Comparison of ENCODE assay signal across 22 mouse cellular contexts in genomic region chr14:56296786-56297185, GRCm38 (mm10). TPM values are rescaled to one million over a fixed set of nuclear protein-coding genes. Genes with fewer than 3 reads are reported as not detected.
DNase-seq lines count a peak whose midpoint lies in the region; ATAC-seq and TF ChIP-seq lines count a peak whose summit lies in the region.
"Had no signal": no experiment of that assay in that cellular context is flagged by ENCODE, and none has a peak within 500 bp of the region (broad histone marks: within the 10 kb centered on the region; RNA-seq: fewer than 3 reads in every experiment).

No protein-coding gene starts in this region.

- H3K79me2 ChIP-seq in heart, adult 2 months (replicated peaks; ENCODE audit: control insufficient read depth, insufficient read depth, low read length), result no peaks in the 10 kb centered on the region

- H3K27ac ChIP-seq in thymus, adult 2 months (ENCODE audit: control insufficient read depth, insufficient read depth, low read length), result peak overlapping the region; percentile 92
- H3K27ac ChIP-seq in heart, adult 2 months, result no peak overlapping the region
- H3K27ac ChIP-seq in hindbrain, embryonic 10.5 days, result no peak overlapping the region
- H3K27ac ChIP-seq in midbrain, embryonic 13.5 days, result no peak overlapping the region
- H3K27ac ChIP-seq: embryonic facial prominence, embryonic 13.5 days; hindbrain, embryonic 12.5 days; liver, embryonic 15.5 days had no signal

- TF ChIP-seq POLR2A in thymus, adult 2 months (IDR thresholded peaks at IDR 0.05; ENCODE audit: control insufficient read depth, extremely low read depth, insufficient read depth, low read length, poor library complexity), result no peak
- no peak for TF ChIP-seq POLR2A in heart, adult 2 months (IDR thresholded peaks at IDR 0.05; ENCODE audit: insufficient read depth, low read depth, low read length)

- no peaks in the 10 kb centered on the region for H3K9me3 ChIP-seq in hindbrain, embryonic 10.5 days
- no peaks in the 10 kb centered on the region for H3K9me3 ChIP-seq in midbrain, embryonic 13.5 days
- H3K9me3 ChIP-seq: embryonic facial prominence, embryonic 13.5 days; hindbrain, embryonic 12.5 days; liver, embryonic 15.5 days had no signal

- intact Hi-C loops in heart, adult 2 months (cut with DNase I), result no loop called here

- H3K4me2 ChIP-seq in midbrain, embryonic 13.5 days (replicated peaks), result no peak overlapping the region
- H3K4me2 ChIP-seq: embryonic facial prominence, embryonic 13.5 days; hindbrain, embryonic 12.5 days; liver, embryonic 15.5 days; midbrain, embryonic 11.5 days had no signal

- no peak for TF ChIP-seq EP300 in heart, adult 2 months (IDR thresholded peaks at IDR 0.05; ENCODE audit: insufficient read depth, low read depth, low read length)

- no peaks in the 10 kb centered on the region for H3K27me3 ChIP-seq in thymus, adult 2 months (ENCODE audit: control insufficient read depth, insufficient read depth, low read length)
- H3K27me3 ChIP-seq in heart, adult 2 months (ENCODE audit: control insufficient read depth, insufficient read depth, low read length), result no peaks in the 10 kb centered on the region
- no peaks in the 10 kb centered on the region for H3K27me3 ChIP-seq in hindbrain, embryonic 10.5 days (ENCODE audit: insufficient read depth, poor library complexity, severe bottlenecking)
- no peaks in the 10 kb centered on the region for H3K27me3 ChIP-seq in midbrain, embryonic 13.5 days
- H3K27me3 ChIP-seq: embryonic facial prominence, embryonic 13.5 days; hindbrain, embryonic 12.5 days; liver, embryonic 15.5 days had no signal

- peak; percentile 89 for DNase-seq in 416B (ENCODE audit: low read depth)
- peak; percentile 70 for DNase-seq in thymus, adult 2 months
- DNase-seq in cerebellum, adult 9-10 months, result no peak
- no peak for DNase-seq in heart, adult 2 months
- DNase-seq in hindbrain, embryonic 10.5 days (ENCODE audit: low spot score), result no peak
- DNase-seq: adrenal gland, postnatal 14 days; cerebellum, adult 8-10 months; kidney, adult 18-20 months; kidney, postnatal 10 days; lung, postnatal 14 days had no signal

- no peak overlapping the region for H3K9ac ChIP-seq in heart, adult 2 months (ENCODE audit: low read depth, low read length)
- H3K9ac ChIP-seq in midbrain, embryonic 13.5 days (replicated peaks), result no peak overlapping the region
- H3K9ac ChIP-seq: embryonic facial prominence, embryonic 13.5 days; hindbrain, embryonic 12.5 days; liver, embryonic 15.5 days had no signal

- TF ChIP-seq CTCF in thymus, adult 2 months (IDR thresholded peaks at IDR 0.05; ENCODE audit: borderline replicate concordance, control insufficient read depth, extremely low read depth, insufficient read depth, low read length, poor library complexity), result no peak
- TF ChIP-seq CTCF in heart, adult 2 months (IDR thresholded peaks at IDR 0.05), result no peak

- peaks cover 20% of the 10 kb centered on the region for H3K4me1 ChIP-seq in thymus, adult 2 months (replicated peaks; ENCODE audit: control insufficient read depth, insufficient read depth, low read length)
- H3K4me1 ChIP-seq in heart, adult 2 months (ENCODE audit: control insufficient read depth, insufficient read depth, low read length), result peaks cover 3% of the 10 kb centered on the region
- H3K4me1 ChIP-seq in hindbrain, embryonic 10.5 days (replicated peaks), result no peaks in the 10 kb centered on the region
- H3K4me1 ChIP-seq in midbrain, embryonic 13.5 days (replicated peaks), result no peaks in the 10 kb centered on the region
- H3K4me1 ChIP-seq: embryonic facial prominence, embryonic 13.5 days; hindbrain, embryonic 12.5 days; liver, embryonic 15.5 days had no signal

- no peaks in the 10 kb centered on the region for H3K36me3 ChIP-seq in thymus, adult 2 months (ENCODE audit: control insufficient read depth, insufficient read depth, low read length)
- no peaks in the 10 kb centered on the region for H3K36me3 ChIP-seq in heart, adult 2 months (ENCODE audit: control insufficient read depth, insufficient read depth, low read length)
- no peaks in the 10 kb centered on the region for H3K36me3 ChIP-seq in hindbrain, embryonic 10.5 days
- no peaks in the 10 kb centered on the region for H3K36me3 ChIP-seq in midbrain, embryonic 13.5 days
- H3K36me3 ChIP-seq: embryonic facial prominence, embryonic 13.5 days; hindbrain, embryonic 12.5 days; liver, embryonic 15.5 days had no signal

- ATAC-seq in CD4-positive, CD25-positive, alpha-beta regulatory T cell, adult 4 months, result peak; percentile 94
- ATAC-seq in megakaryocyte, adult 5-6 weeks (ENCODE audit: poor library complexity, severe bottlenecking), result peak; percentile 62; the same call in 1 of the 2 replicates
- ATAC-seq in midbrain, embryonic 13.5 days, result no peak

- H3K4me3 ChIP-seq in thymus, adult 2 months (ENCODE audit: control insufficient read depth, insufficient read depth, low read length), result no peak overlapping the region
- H3K4me3 ChIP-seq in heart, adult 2 months, result no peak overlapping the region
- no peak overlapping the region for H3K4me3 ChIP-seq in hindbrain, embryonic 10.5 days
- no peak overlapping the region for H3K4me3 ChIP-seq in midbrain, embryonic 13.5 days (replicated peaks)
- H3K4me3 ChIP-seq: embryonic facial prominence, embryonic 13.5 days; hindbrain, embryonic 12.5 days; liver, embryonic 15.5 days had no signal

- WGBS in thymus, adult 2 months, result 18% methylated on average over 5 of the region's 5 CpGs
- 49% methylated on average over 5 of the region's 5 CpGs for WGBS in heart, adult 2 months
- WGBS in hindbrain, embryonic 10.5 days, result 74% methylated on average over 5 of the region's 5 CpGs
- WGBS in midbrain, embryonic 13.5 days, result 72% methylated on average over 5 of the region's 5 CpGs

RNA-seq across cellular contexts. Expression of gene Gzmb, which starts 34.7 kb away (rescaled TPM):
- 10 to 100 TPM; 32.6 to 34.9 TPM for polyA plus RNA-seq in CD4-positive, CD25-positive, alpha-beta regulatory T cell, adult 4 months (2017; shearing (Covaris generic))
- 1.8 and 2.1 TPM in 2 replicates for total RNA-seq in megakaryocyte, adult 5-6 weeks (2015)
- total RNA-seq in megakaryocyte, adult 5-6 weeks (2017), result 1.7 and 2.1 TPM in 2 replicates
- 1.2 and 2.2 TPM in 2 replicates for polyA plus RNA-seq in thymus, adult 2 months (2012; rRNA removed)
- total RNA-seq in heart, adult 2 months (2021), result under 1 TPM; 0.23 to 0.36 TPM
- polyA plus RNA-seq in heart, adult 2 months (2012; rRNA removed), result 0.64 TPM in 1 of 2 replicates, not detected in the other
- not detected in 2 replicates for polyA plus RNA-seq in hindbrain, embryonic 10.5 days (2016; fragmentation: Nextera tagmentation; extraction: Ambion mirVana)
- polyA plus RNA-seq in midbrain, embryonic 13.5 days (2015; fragmentation: Nextera tagmentation; extraction: Ambion mirVana), result not detected in 2 replicates
- total RNA-seq: gastrocnemius, adult 8-10 months; heart, adult 8-10 months; layer of hippocampus, adult 8-10 months had no signal
- polyA plus RNA-seq: cortical plate, adult 2 months; midbrain, embryonic 11.5 days; testis, adult 2 months had no signal

Comparison
In these comparisons a context has a peak if more than half of its experiments do, and no peak if none do; other contexts are left out.
1. DNase-seq: peak in 416B (single experiment) and thymus, adult 2 months (single experiment); none in cerebellum, adult 9-10 months (single experiment), heart, adult 2 months (0 of 2) and hindbrain, embryonic 10.5 days (single experiment).
2. RNA of gene Gzmb, which starts 34.7 kb away (polyA plus RNA-seq): 32.6 to 34.9 TPM in CD4-positive, CD25-positive, alpha-beta regulatory T cell, adult 4 months; 1.2 to 2.2 TPM in thymus, adult 2 months, 0.64 TPM in heart, adult 2 months, not detected in hindbrain, embryonic 10.5 days and not detected in midbrain, embryonic 13.5 days; every median in the first group is over 10 times any median in the second.